Mouse (Mus musculus) embryonic facial prominence, embryonic 12.5 days (tissue): ENCODE data around the gene Fam50a. TPM values are rescaled to one million over a fixed set of nuclear protein-coding genes. Genes with fewer than 3 reads are reported as not detected.
A peak's percentile ranks its signal among the peaks of the same experiment; 100 is the strongest.

ENCODE experiments used
- ATAC-seq: fragments of 200-750 bp; cut with Nextera tagmentation; 2 replicates; pipeline ENCODE4 v1.8.0; 2017; ENCODE audit not compliant: insufficient number of reproducible peaks, insufficient read depth, low FRiP score, low TSS enrichment
- H3K27ac ChIP-seq: fragments of 300-500 bp; sonication (generic); 2 replicates; pipeline ENCODE4 v1.5.1; 2016; ENCODE audit warnings: mild to moderate bottlenecking
- H3K27me3 ChIP-seq: fragments of 300-500 bp; sonication (generic); 2 replicates; pipeline ENCODE4 v1.6.1; 2016; ENCODE audit warnings: mild to moderate bottlenecking, moderate library complexity
- H3K36me3 ChIP-seq: fragments of 300-500 bp; sonication (generic); 2 replicates; pipeline ENCODE4 v1.6.1; 2016; ENCODE audit warnings: mild to moderate bottlenecking
- H3K4me1 ChIP-seq: fragments of 300-500 bp; sonication (generic); 2 replicates; pipeline ENCODE4 v1.6.1; 2016
- H3K4me2 ChIP-seq: fragments of 300-500 bp; sonication (generic); replicated peaks from 2 replicates; pipeline ENCODE4 v1.6.1; 2016; ENCODE audit warnings: mild to moderate bottlenecking, moderate library complexity
- H3K4me3 ChIP-seq: fragments of 300-500 bp; sonication (generic); 2 replicates; pipeline ENCODE4 v1.5.1; 2016; ENCODE audit warnings: mild to moderate bottlenecking
- H3K9ac ChIP-seq: fragments of 300-500 bp; sonication (generic); 2 replicates; pipeline ENCODE4 v1.6.1; 2016; ENCODE audit warnings: mild to moderate bottlenecking, moderate library complexity
- H3K9me3 ChIP-seq: fragments of 300-500 bp; sonication (generic); 2 replicates; pipeline ENCODE4 v1.6.1; 2016; ENCODE audit warnings: mild to moderate bottlenecking, moderate library complexity
- WGBS: fragments of 180-500 bp; shearing (Covaris S2); methylation state at CpG from one replicate; pipeline ENCODE4 v1.1.7; 2016; 5-methylcytosine and 5-hydroxymethylcytosine counted together
- polyA plus RNA-seq: library from polyadenylated mRNA; unstranded; fragments of >200 nt; fragmentation: Nextera tagmentation; extraction: Ambion mirVana; gene quantifications from 2 replicates; pipeline ENCODE4 v1.2.1, GENCODE M21; 2016

The Fam50a gene
- polyA plus RNA-seq, 1 experiment from 2014 or later: 68.5 TPM

- no peaks in the 10 kb centered on the region for H3K27me3 ChIP-seq
- ATAC-seq: no peak
- no peaks in the 10 kb centered on the region for H3K4me1 ChIP-seq
- H3K36me3 ChIP-seq: no peaks in the 10 kb centered on the region
- 30% methylated on average over 5 of the region's 5 CpGs for WGBS
- peak overlapping the region; percentile 58 for H3K4me3 ChIP-seq
- H3K4me2 ChIP-seq: peak overlapping the region; percentile 66
- no peaks in the 10 kb centered on the region for H3K9me3 ChIP-seq
- H3K9ac ChIP-seq: peak overlapping the region; percentile 67
- peak overlapping the region; percentile 82; the same call in 1 of the 2 replicates for H3K27ac ChIP-seq
These were observed 29.8 kb upstream of the Fam50a start for GRCm38 (mm10) chrX:74283092-74283437.

- 82% methylated on average over 4 of the region's 4 CpGs for WGBS
- no peak for ATAC-seq
- no peak overlapping the region for H3K4me3 ChIP-seq
- no peak overlapping the region for H3K4me2 ChIP-seq
- H3K36me3 ChIP-seq: 0 out of 2 replicates have a peak, but pooled peaks cover 15% of the 10 kb centered on the region
- no peaks in the 10 kb centered on the region for H3K27me3 ChIP-seq
- no peak overlapping the region for H3K27ac ChIP-seq
- no peak overlapping the region for H3K9ac ChIP-seq
- H3K4me1 ChIP-seq: no peaks in the 10 kb centered on the region
- H3K9me3 ChIP-seq: no peaks in the 10 kb centered on the region
These were observed 19.4 kb upstream of the Fam50a start for GRCm38 (mm10) chrX:74293431-74293830.

DNA sequence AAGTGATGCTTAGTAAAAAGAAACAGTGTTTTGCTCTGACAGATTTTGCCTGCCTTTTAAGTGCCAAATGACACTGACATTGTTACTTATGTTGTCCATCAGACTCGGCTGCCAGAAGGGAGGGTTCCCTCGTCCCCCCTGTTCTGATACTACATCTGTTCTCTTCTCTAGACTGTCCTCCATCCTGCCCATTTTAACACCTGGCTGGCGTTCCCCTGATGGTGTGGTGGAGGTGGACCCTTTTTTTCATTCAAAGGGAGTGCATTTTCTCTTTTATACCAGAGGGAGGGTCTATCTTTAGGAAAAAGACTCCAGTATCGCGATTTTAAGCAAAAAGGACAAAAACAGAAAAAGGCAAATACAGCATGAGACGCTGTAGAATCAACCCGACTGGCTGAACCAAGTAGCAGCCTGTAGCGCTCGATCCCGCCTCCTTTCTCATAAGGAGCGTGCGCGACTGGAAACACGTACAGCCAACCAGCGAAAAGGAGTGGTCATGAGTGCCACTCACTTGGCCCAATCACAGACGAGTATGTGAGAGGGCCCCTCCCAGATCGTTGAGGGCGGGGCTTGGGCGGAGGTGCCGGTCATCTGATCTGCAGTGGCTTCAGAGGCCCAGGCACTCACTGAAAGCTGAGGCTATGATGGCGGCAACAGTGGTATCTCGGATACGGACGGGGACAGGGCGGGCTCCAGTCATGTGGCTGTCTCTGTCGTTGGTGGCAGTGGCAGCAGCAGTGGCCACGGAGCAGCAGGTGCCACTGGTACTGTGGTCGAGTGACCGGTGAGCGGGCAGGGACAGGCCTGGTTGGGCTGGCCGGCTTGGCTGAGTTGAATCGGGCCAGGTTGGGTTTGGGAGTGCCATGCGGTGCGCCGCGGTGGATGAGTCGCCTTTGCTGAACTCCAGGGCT is 16.0 kb upstream of the Fam50a start, which contains the start of gene Atp6ap1:
Gene Atp6ap1, plus strand, starts transcription at position 560 of the 911 bp plus-strand sequence.
- WGBS: 21% methylated on average over 37 of the region's 37 CpGs
- no peaks in the 10 kb centered on the region for H3K4me1 ChIP-seq
- H3K36me3 ChIP-seq: peaks cover 11% of the 10 kb centered on the region
- peak within 1 kb of the TSS; percentile 74 for H3K9ac ChIP-seq
- H3K27me3 ChIP-seq: no peaks in the 10 kb centered on the region
- peak within 1 kb of the TSS; percentile 63 for H3K4me3 ChIP-seq
- peak within 1 kb of the TSS; percentile 41; the same call in 1 of the 2 replicates for H3K27ac ChIP-seq
- ATAC-seq: peak; percentile 99
- peak within 1 kb of the TSS; percentile 62 for H3K4me2 ChIP-seq
- H3K9me3 ChIP-seq: no peaks in the 10 kb centered on the region

DNA sequence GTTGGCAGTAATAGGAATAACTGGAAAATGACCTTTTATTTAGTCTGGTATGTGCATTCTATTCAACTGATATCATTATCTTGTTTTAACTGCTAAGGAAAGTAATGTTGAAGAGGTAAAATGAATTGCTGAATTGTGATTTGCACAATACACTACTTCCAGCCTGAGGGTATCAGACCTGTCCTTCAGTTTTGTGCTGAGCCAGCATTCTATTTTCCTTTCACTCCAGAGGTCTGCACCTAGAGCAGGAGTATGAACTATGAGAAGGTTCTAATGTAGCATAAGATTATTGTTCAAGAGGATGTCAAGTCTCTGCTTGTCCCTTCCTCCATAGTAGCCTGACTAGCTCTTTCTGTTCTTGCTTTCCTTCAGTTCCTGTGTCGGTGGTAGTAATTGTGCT is 14.5 kb upstream of the Fam50a start:
- Histone ChIP-seq H3K27me3 (no peaks in the 10 kb centered on the region), H3K9ac (no peak overlapping the region), H3K9me3 (no peaks in the 10 kb centered on the region), H3K4me2 (no peak overlapping the region), H3K4me3 (no peak overlapping the region), H3K4me1 (no peaks in the 10 kb centered on the region), H3K27ac (no peak overlapping the region), H3K36me3 (peaks cover 21% of the 10 kb centered on the region)
- WGBS: 92% methylated on average over 1 of the region's 1 CpGs
- no peak for ATAC-seq

GRCm38 (mm10) chrX:74299721-74300120 is 13.1 kb upstream of the Fam50a start:
- no peak overlapping the region for H3K9ac ChIP-seq
- 83% methylated on average over 3 of the region's 3 CpGs for WGBS
- H3K4me2 ChIP-seq: no peak overlapping the region
- H3K4me1 ChIP-seq: no peaks in the 10 kb centered on the region
- H3K9me3 ChIP-seq: no peaks in the 10 kb centered on the region
- H3K27ac ChIP-seq: no peak overlapping the region
- H3K4me3 ChIP-seq: no peak overlapping the region
- ATAC-seq: no peak
- H3K27me3 ChIP-seq: no peaks in the 10 kb centered on the region
- H3K36me3 ChIP-seq: peaks cover 23% of the 10 kb centered on the region

GRCm38 (mm10) chrX:74304867-74305700 is 7.7 kb upstream of the Fam50a start, which contains the start of gene Gdi1:
Gene Gdi1, plus strand, starts transcription at chrX:74304998.
- Histone ChIP-seq H3K36me3 (peaks cover 44% of the 10 kb centered on the region), H3K9ac (peak within 1 kb of the TSS; percentile 75), H3K4me2 (peak within 1 kb of the TSS; percentile 70), H3K27me3 (no peaks in the 10 kb centered on the region), H3K4me3 (peak within 1 kb of the TSS; percentile 53), H3K9me3 (no peaks in the 10 kb centered on the region), H3K27ac (peak within 1 kb of the TSS; percentile 82), H3K4me1 (no peaks in the 10 kb centered on the region)
- peak; percentile 73; the same call in 1 of the 2 replicates for ATAC-seq
- 10% methylated on average over 37 of the region's 41 CpGs for WGBS

DNA sequence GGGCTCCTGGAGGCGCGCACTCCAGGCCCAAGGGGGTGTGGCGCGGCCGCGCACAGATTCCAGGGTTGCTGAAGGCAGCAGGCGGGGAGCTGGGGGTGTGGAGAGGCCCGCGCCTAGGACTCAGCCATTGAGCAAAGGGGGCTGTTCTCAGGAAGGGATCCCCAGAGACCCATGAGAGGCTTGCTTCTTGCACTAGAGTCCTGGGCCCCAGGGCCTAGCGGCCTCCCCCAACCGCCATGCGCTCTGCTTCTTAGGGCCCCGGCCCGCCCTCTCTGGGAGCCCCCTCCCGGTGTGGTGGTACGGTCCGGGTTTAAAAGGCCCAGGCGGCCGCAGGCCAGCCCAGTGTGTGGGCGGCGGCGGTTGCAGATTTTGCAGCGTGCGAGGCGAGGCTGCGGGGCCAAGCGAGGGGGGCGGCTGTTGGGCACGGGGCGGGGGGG is 15.9 kb downstream of the Fam50a start, which contains the start of gene Plxna3:
Gene Plxna3, plus strand, starts transcription at position 342 of the 437 bp plus-strand sequence.
- H3K27me3 ChIP-seq: no peaks in the 10 kb centered on the region
- peak within 1 kb of the TSS; percentile 53 for H3K9ac ChIP-seq
- 21% methylated on average over 30 of the region's 30 CpGs for WGBS
- H3K27ac ChIP-seq: peak within 1 kb of the TSS; percentile 63; the same call in 1 of the 2 replicates
- peak; percentile 95 for ATAC-seq
- H3K4me3 ChIP-seq: peak within 1 kb of the TSS; percentile 49
- no peaks in the 10 kb centered on the region for H3K9me3 ChIP-seq
- no peaks in the 10 kb centered on the region for H3K36me3 ChIP-seq
- H3K4me2 ChIP-seq: peak within 1 kb of the TSS; percentile 60
- peaks cover 12% of the 10 kb centered on the region; the same call in 1 of the 2 replicates for H3K4me1 ChIP-seq

DNA sequence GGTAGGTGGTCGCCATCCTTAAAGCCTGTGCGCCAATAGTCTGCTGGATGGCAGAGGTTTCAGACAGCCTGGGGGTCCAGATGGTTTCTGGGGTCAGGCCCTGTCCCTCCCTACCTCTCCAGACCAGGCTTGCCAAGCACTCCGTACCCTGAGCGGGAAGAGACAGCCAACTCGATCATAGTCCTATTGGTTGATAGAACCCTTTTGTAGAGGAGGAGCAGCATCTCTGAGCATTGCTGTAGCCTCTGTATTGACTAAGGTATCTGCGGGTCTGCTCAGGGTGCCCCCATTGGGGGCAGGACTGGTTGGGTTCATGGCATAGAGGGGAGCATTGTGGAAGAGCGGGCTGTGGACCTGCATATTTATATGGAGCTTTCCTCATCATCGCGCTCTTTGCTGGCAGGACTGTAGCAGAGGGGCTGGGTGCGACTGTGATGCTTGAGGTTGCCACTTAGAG is 16.4 kb downstream of the Fam50a start:
- Histone ChIP-seq H3K9ac (peak overlapping the region; percentile 53), H3K36me3 (0 out of 2 replicates have a peak, but pooled peaks cover 3% of the 10 kb centered on the region), H3K4me3 (peak overlapping the region; percentile 49), H3K4me1 (peaks cover 12% of the 10 kb centered on the region; the same call in 1 of the 2 replicates), H3K9me3 (no peaks in the 10 kb centered on the region), H3K4me2 (peak overlapping the region; percentile 60), H3K27ac (peak overlapping the region; percentile 63; the same call in 1 of the 2 replicates), H3K27me3 (no peaks in the 10 kb centered on the region)
- peak; percentile 35; the same call in 1 of the 2 replicates for ATAC-seq
- 23% methylated on average over 10 of the region's 10 CpGs for WGBS

GRCm38 (mm10) chrX:74330166-74330930 is 17.5 kb downstream of the Fam50a start:
- 0 out of 2 replicates have a peak overlapping the region, but pooled peaks have one; percentile 7 for H3K9ac ChIP-seq

GRCm38 (mm10) chrX:74352645-74353466 is 40.0 kb downstream of the Fam50a start:
- H3K27me3 ChIP-seq: no peaks in the 10 kb centered on the region
- H3K36me3 ChIP-seq: no peaks in the 10 kb centered on the region
- peak overlapping the region; percentile 36; the same call in 1 of the 2 replicates for H3K27ac ChIP-seq
- peak overlapping the region; percentile 63 for H3K9ac ChIP-seq
- peak overlapping the region; percentile 45 for H3K4me3 ChIP-seq
- ATAC-seq: 0 out of 2 replicates have a peak, but pooled peaks have one; percentile 47
- H3K4me1 ChIP-seq: no peaks in the 10 kb centered on the region
- no peaks in the 10 kb centered on the region for H3K9me3 ChIP-seq
- 31% methylated on average over 13 of the region's 13 CpGs for WGBS
- H3K4me2 ChIP-seq: peak overlapping the region; percentile 50

More at GRCm38 (mm10) chrX:74330166-74330930, 17.5 kb downstream of the Fam50a start:
- 0 out of 2 replicates have a peak, but pooled peaks cover 3% of the 10 kb centered on the region for H3K36me3 ChIP-seq
- no peak for ATAC-seq
- no peaks in the 10 kb centered on the region for H3K27me3 ChIP-seq
- H3K9me3 ChIP-seq: no peaks in the 10 kb centered on the region
- peak overlapping the region; percentile 49 for H3K4me3 ChIP-seq
- H3K4me2 ChIP-seq: peak overlapping the region; percentile 60
- peak overlapping the region; percentile 46; the same call in 1 of the 2 replicates for H3K27ac ChIP-seq
- peaks cover 12% of the 10 kb centered on the region; the same call in 1 of the 2 replicates for H3K4me1 ChIP-seq
- WGBS: 54% methylated on average over 2 of the region's 2 CpGs
